Mouse (Mus musculus) heart, postnatal 0 days (tissue): ENCODE measurements around the gene Mrpl54. TPM values are rescaled to one million over a fixed set of nuclear protein-coding genes. Genes with fewer than 3 reads are reported as not detected.

ENCODE experiments used
- ATAC-seq: fragments of 200-750 bp; cut with Nextera tagmentation; 2 replicates; pipeline ENCODE4 v1.8.0; 2017; ENCODE audit warnings: low read depth, moderate number of reproducible peaks, moderate library complexity; ENCODE audit not compliant: insufficient read depth
- DNase-seq: peaks from one replicate; pipeline ENCODE4 v3.0.0-alpha.2; 2016; ENCODE audit warnings: low spot score
- H3K27ac ChIP-seq: fragments of 300-500 bp; sonication (generic); 2 replicates; pipeline ENCODE4 v1.5.1; 2014; ENCODE audit warnings: low read depth, mild to moderate bottlenecking
- H3K27me3 ChIP-seq: fragments of 300-500 bp; sonication (generic); 2 replicates; pipeline ENCODE4 v1.6.1; 2014; ENCODE audit warnings: low read length, mixed read lengths; ENCODE audit not compliant: control insufficient read depth, insufficient read depth
- H3K36me3 ChIP-seq: fragments of 300-500 bp; sonication (generic); replicated peaks from 2 replicates; pipeline ENCODE4 v1.6.1; 2014; ENCODE audit warnings: low read length, mixed read lengths; ENCODE audit not compliant: control insufficient read depth, insufficient read depth
- H3K4me1 ChIP-seq: fragments of 300-500 bp; sonication (generic); 2 replicates; pipeline ENCODE4 v1.6.1; 2014; ENCODE audit warnings: antibody characterized with exemption; ENCODE audit not compliant: control insufficient read depth, insufficient read depth
- H3K4me2 ChIP-seq: fragments of 300-500 bp; sonication (generic); 2 replicates; pipeline ENCODE4 v1.6.1; 2014; ENCODE audit warnings: low read depth, mild to moderate bottlenecking, low read length, moderate library complexity
- H3K4me3 ChIP-seq: fragments of 300-500 bp; sonication (generic); 2 replicates; pipeline ENCODE4 v1.5.1; 2014; ENCODE audit warnings: low read depth, low read length
- H3K9ac ChIP-seq: fragments of 300-500 bp; sonication (generic); replicated peaks from 2 replicates; pipeline ENCODE4 v1.6.1; 2014; ENCODE audit warnings: low read depth, low read length, mixed read lengths
- H3K9me3 ChIP-seq: fragments of 300-500 bp; sonication (generic); replicated peaks from 2 replicates; pipeline ENCODE4 v1.6.1; 2016; ENCODE audit warnings: low read length; ENCODE audit not compliant: control insufficient read depth
- CTCF ChIP-seq: IDR thresholded peaks from 2 replicates; pipeline ENCODE4 v1.5.1; 2016; ENCODE audit warnings: antibody characterized with exemption, control low read depth, low read depth
- EP300 ChIP-seq: IDR thresholded peaks from 2 replicates; pipeline ENCODE4 v1.6.1; 2016; ENCODE audit warnings: antibody characterized with exemption, low read depth
- WGBS: fragments of 180-500 bp; shearing (Covaris S2); extraction: QIAGEN DNeasy Blood & Tissue Kit; methylation state at CpG from one replicate; pipeline ENCODE4 v1.1.7; 2014; 5-methylcytosine and 5-hydroxymethylcytosine counted together
- polyA plus RNA-seq: library from polyadenylated mRNA; unstranded; fragments of >200 nt; fragmentation: Nextera tagmentation; extraction: Ambion mirVana; gene quantifications from 2 replicates; pipeline ENCODE4 v1.2.1, GENCODE M21; 2015
- total RNA-seq: library from RNA; depleted of rRNA; stranded (reverse); fragments of >200 nt; gene quantifications from 2 replicates; pipeline ENCODE4 v1.2.3, GENCODE M21; 2014; ENCODE audit warnings: low replicate concordance

Gene Mrpl54
- total and polyA plus RNA-seq, 2 experiments from 2014 or later: 264 to 272 TPM

GRCm38 (mm10) chr10:81277676-81278075 is 10.9 kb upstream of the Mrpl54 start:
- DNase-seq (no peak), ATAC-seq (no peak)
- Histone ChIP-seq H3K9ac (no peak overlapping the region), H3K4me1 (no peaks in the 10 kb centered on the region), H3K36me3 (peaks cover 12% of the 10 kb centered on the region), H3K27ac (no peak overlapping the region), H3K27me3 (peaks cover 18% of the 10 kb centered on the region), H3K9me3 (no peaks in the 10 kb centered on the region), H3K4me2 (no peak overlapping the region), H3K4me3 (no peak overlapping the region)
- TF ChIP-seq EP300: no peak
- no peak for TF ChIP-seq CTCF
- WGBS: 63% methylated on average over 22 of the region's 22 CpGs

- Histone ChIP-seq H3K4me3 (no peak overlapping the region), H3K4me2 (no peak overlapping the region), H3K4me1 (peaks cover 2% of the 10 kb centered on the region; the same call in 1 of the 2 replicates), H3K27ac (no peak overlapping the region), H3K9ac (no peak overlapping the region), H3K27me3 (no peaks in the 10 kb centered on the region), H3K9me3 (no peaks in the 10 kb centered on the region), H3K36me3 (peaks cover 32% of the 10 kb centered on the region)
- DNase-seq (no peak), ATAC-seq (no peak)
- WGBS: 91% methylated on average over 19 of the region's 19 CpGs
- TF ChIP-seq CTCF (no peak), EP300 (no peak)
These were observed 7.1 kb upstream of the Mrpl54 start for GRCm38 (mm10) chr10:81273842-81274241.

GRCm38 (mm10) chr10:81272356-81272755 is 5.6 kb upstream of the Mrpl54 start:
- H3K36me3 ChIP-seq: peaks cover 32% of the 10 kb centered on the region
- TF ChIP-seq CTCF (no peak), EP300 (no peak)
- H3K4me1 ChIP-seq: peaks cover 7% of the 10 kb centered on the region; the same call in 1 of the 2 replicates
- no peak overlapping the region for H3K9ac ChIP-seq
- 94% methylated on average over 21 of the region's 21 CpGs for WGBS
- ATAC-seq: no peak
- H3K4me2 ChIP-seq: no peak overlapping the region
- no peak overlapping the region for H3K4me3 ChIP-seq
- no peak for DNase-seq
- H3K9me3 ChIP-seq: no peaks in the 10 kb centered on the region
- H3K27me3 ChIP-seq: no peaks in the 10 kb centered on the region
- no peak overlapping the region for H3K27ac ChIP-seq

- ATAC-seq (no peak), DNase-seq (no peak)
- H3K9ac ChIP-seq: peak overlapping the region; percentile 86
- no peaks in the 10 kb centered on the region for H3K9me3 ChIP-seq
- peak overlapping the region; percentile 66; the same call in 1 of the 2 replicates for H3K27ac ChIP-seq
- peak overlapping the region; percentile 81 for H3K4me3 ChIP-seq
- H3K36me3 ChIP-seq: peaks cover 45% of the 10 kb centered on the region
- peak overlapping the region; percentile 82 for H3K4me2 ChIP-seq
- TF ChIP-seq CTCF (no peak), EP300 (no peak)
- peaks cover 7% of the 10 kb centered on the region; the same call in 1 of the 2 replicates for H3K4me1 ChIP-seq
- H3K27me3 ChIP-seq: no peaks in the 10 kb centered on the region
- WGBS: 77% methylated on average over 16 of the region's 16 CpGs
These were observed 2.1 kb upstream of the Mrpl54 start for GRCm38 (mm10) chr10:81268643-81269412.

GRCm38 (mm10) chr10:81268056-81268455 is 1.3 kb upstream of the Mrpl54 start:
- H3K4me1 ChIP-seq: peaks cover 7% of the 10 kb centered on the region; the same call in 1 of the 2 replicates
- peak overlapping the region; percentile 81 for H3K4me3 ChIP-seq
- TF ChIP-seq CTCF (no peak), EP300 (no peak)
- H3K27ac ChIP-seq: peak overlapping the region; percentile 66
- peak overlapping the region; percentile 86 for H3K9ac ChIP-seq
- H3K36me3 ChIP-seq: peaks cover 42% of the 10 kb centered on the region
- H3K27me3 ChIP-seq: no peaks in the 10 kb centered on the region
- H3K9me3 ChIP-seq: no peaks in the 10 kb centered on the region
- H3K4me2 ChIP-seq: peak overlapping the region; percentile 82
- WGBS: 3% methylated on average over 23 of the region's 23 CpGs
- ATAC-seq (peak; percentile 59), DNase-seq (peak; percentile 94)
